Mouse (Mus musculus): ENCODE measurements around the gene Inmt. TPM values are rescaled to one million over a fixed set of nuclear protein-coding genes. Genes with fewer than 3 reads are reported as not detected.

Inmt gene
- polyA plus RNA-seq, 1 experiment from 2014 or later: 0.24 TPM

GRCm38 (mm10) chr6:55163046-55163584 is 11.7 kb downstream of the Inmt start:
- H3K9me3 ChIP-seq: no peaks in the 10 kb centered on the region
- H3K9ac ChIP-seq: no peak overlapping the region
- H3K27ac ChIP-seq: no peak overlapping the region
- H3K4me3 ChIP-seq: no peak overlapping the region
- H3K36me3 ChIP-seq: no peaks in the 10 kb centered on the region
- no peaks in the 10 kb centered on the region for H3K27me3 ChIP-seq
- no peak for ATAC-seq (ENCODE audit: borderline replicate concordance, extremely low read depth, low FRiP score, low TSS enrichment)
- no peaks in the 10 kb centered on the region for H3K4me1 ChIP-seq
- WGBS: 79% methylated on average over 8 of the region's 8 CpGs
- no peak overlapping the region for H3K4me2 ChIP-seq

- Histone ChIP-seq H3K36me3 (no peaks in the 10 kb centered on the region), H3K27ac (no peak overlapping the region), H3K4me3 (no peak overlapping the region), H3K4me1 (no peaks in the 10 kb centered on the region), H3K9me3 (no peaks in the 10 kb centered on the region), H3K9ac (no peak overlapping the region), H3K27me3 (no peaks in the 10 kb centered on the region), H3K4me2 (no peak overlapping the region)
- ATAC-seq (ENCODE audit: borderline replicate concordance, extremely low read depth, low FRiP score, low TSS enrichment): no peak
- 52% methylated on average over 5 of the region's 5 CpGs for WGBS
Observed at GRCm38 (mm10) chr6:55161311-55161761, 13.5 kb downstream of the Inmt start.

- Histone ChIP-seq H3K4me1 (no peaks in the 10 kb centered on the region), H3K27ac (no peak overlapping the region), H3K27me3 (no peaks in the 10 kb centered on the region), H3K36me3 (no peaks in the 10 kb centered on the region), H3K4me3 (no peak overlapping the region), H3K9me3 (no peaks in the 10 kb centered on the region), H3K4me2 (no peak overlapping the region), H3K9ac (no peak overlapping the region)
- 55% methylated on average over 1 of the region's 1 CpGs for WGBS
- no peak for ATAC-seq (ENCODE audit: borderline replicate concordance, extremely low read depth, low FRiP score, low TSS enrichment)
Observed at GRCm38 (mm10) chr6:55159256-55159655, 15.6 kb downstream of the Inmt start.

GRCm38 (mm10) chr6:55152226-55152625 is 22.6 kb downstream of the Inmt start:
- ATAC-seq (ENCODE audit: borderline replicate concordance, extremely low read depth, low FRiP score, low TSS enrichment): no peak
- H3K27ac ChIP-seq: no peak overlapping the region
- H3K27me3 ChIP-seq: no peaks in the 10 kb centered on the region
- no peaks in the 10 kb centered on the region for H3K9me3 ChIP-seq
- no peaks in the 10 kb centered on the region for H3K4me1 ChIP-seq
- H3K4me3 ChIP-seq: no peak overlapping the region
- H3K9ac ChIP-seq: no peak overlapping the region
- H3K36me3 ChIP-seq: no peaks in the 10 kb centered on the region
- H3K4me2 ChIP-seq: no peak overlapping the region
- WGBS: 91% methylated on average over 3 of the region's 3 CpGs

DNA sequence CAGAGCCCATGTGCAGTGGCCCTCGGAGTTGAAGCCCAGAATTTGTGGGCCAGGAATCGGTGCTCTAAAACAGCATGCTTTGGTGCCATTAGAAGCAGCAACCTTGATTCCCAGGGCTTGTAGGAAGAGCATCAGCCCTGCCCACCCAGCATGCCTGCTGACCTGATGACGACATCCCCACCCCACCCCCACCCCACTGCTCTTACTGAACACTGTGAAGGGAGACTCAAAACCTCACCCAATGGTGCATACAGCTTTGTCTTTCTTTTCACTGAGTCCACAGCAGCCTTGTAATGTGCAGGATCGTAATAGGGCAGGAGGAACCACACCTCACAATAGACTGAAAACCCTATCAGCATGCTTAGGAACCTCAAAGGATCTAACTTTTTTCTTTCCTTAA is 28.7 kb downstream of the Inmt start:
- H3K36me3 ChIP-seq: no peaks in the 10 kb centered on the region
- no peaks in the 10 kb centered on the region for H3K27me3 ChIP-seq
- no peak overlapping the region for H3K4me2 ChIP-seq
- no peaks in the 10 kb centered on the region for H3K9me3 ChIP-seq
- ATAC-seq (ENCODE audit: borderline replicate concordance, extremely low read depth, low FRiP score, low TSS enrichment): no peak
- H3K4me1 ChIP-seq: no peaks in the 10 kb centered on the region
- WGBS: 49% methylated on average over 4 of the region's 4 CpGs
- no peak overlapping the region for H3K27ac ChIP-seq
- H3K4me3 ChIP-seq: no peak overlapping the region
- H3K9ac ChIP-seq: no peak overlapping the region

DNA sequence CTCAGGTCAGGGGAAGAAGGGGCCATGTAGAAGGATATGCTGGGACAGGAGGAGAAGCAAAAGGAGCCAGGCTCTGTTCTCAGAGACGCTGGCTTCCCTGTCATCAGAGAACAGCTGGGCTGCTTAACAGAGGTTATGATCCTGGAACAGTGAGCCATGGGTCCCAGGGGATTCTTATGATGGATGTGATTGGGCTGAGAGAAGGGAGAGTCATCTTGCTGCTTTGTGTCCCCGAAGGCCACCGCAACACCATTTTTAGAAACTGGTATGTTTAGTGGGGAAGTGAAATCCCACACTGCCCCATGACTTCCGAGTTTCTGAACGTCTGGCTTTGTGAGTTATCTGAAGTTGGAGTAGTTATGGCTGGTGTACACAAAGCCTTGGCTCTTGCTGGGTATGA is 29.6 kb downstream of the Inmt start:
- H3K27ac ChIP-seq: no peak overlapping the region
- H3K9me3 ChIP-seq: no peaks in the 10 kb centered on the region
- ATAC-seq (ENCODE audit: borderline replicate concordance, extremely low read depth, low FRiP score, low TSS enrichment): no peak
- WGBS: 73% methylated on average over 5 of the region's 5 CpGs
- no peaks in the 10 kb centered on the region for H3K27me3 ChIP-seq
- no peaks in the 10 kb centered on the region for H3K4me1 ChIP-seq
- H3K4me3 ChIP-seq: no peak overlapping the region
- no peak overlapping the region for H3K9ac ChIP-seq
- H3K4me2 ChIP-seq: no peak overlapping the region
- H3K36me3 ChIP-seq: no peaks in the 10 kb centered on the region

DNA sequence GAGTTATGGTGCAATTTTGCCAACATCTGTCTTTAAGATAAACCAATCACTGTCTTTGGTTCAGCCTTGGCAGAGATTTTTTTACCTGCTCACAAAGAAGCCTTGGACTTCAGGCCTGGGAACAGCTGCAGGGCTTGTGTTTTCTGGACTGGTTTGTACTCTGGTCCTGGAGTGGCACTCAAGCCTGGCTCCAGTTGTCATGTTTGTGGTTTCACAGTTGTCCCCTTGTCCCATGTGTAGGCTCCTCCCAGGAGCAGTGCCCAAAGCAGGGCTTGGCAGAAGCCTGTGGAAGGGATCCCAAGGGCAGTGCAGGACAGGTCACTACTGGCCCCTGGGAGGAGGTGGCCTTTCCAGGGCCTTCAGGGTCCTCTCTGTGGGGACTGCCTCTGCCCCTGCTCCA is 36.5 kb downstream of the Inmt start:
- H3K4me1 ChIP-seq: peaks cover 5% of the 10 kb centered on the region; the same call in 1 of the 2 replicates
- no peaks in the 10 kb centered on the region for H3K27me3 ChIP-seq
- no peak overlapping the region for H3K27ac ChIP-seq
- no peak overlapping the region for H3K4me2 ChIP-seq
- H3K4me3 ChIP-seq: no peak overlapping the region
- ATAC-seq (ENCODE audit: borderline replicate concordance, extremely low read depth, low FRiP score, low TSS enrichment): no peak
- no peaks in the 10 kb centered on the region for H3K36me3 ChIP-seq
- H3K9me3 ChIP-seq: no peaks in the 10 kb centered on the region
- no peak overlapping the region for H3K9ac ChIP-seq

DNA sequence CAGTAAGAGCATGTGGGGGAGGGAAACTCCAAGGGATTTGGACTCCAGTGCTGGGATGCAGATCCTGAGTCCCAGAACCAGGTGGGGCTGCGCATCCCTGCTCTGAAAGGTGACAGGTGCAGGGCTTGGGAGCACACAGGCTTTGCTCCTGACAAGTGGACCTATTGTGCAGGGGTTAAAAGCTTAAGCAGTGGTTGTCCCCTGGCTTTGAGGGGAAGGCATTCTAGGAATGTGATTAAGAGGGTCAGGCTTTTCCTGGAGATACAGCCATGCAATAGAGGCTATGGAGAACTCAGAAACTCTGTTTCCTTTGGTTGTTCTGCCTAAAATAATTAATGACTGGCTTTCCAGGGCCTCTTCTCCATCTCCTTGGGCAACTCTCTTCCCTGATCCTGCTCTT is 41.4 kb downstream of the Inmt start:
- Histone ChIP-seq H3K4me2 (no peak overlapping the region), H3K4me3 (no peak overlapping the region), H3K9ac (no peak overlapping the region), H3K9me3 (no peaks in the 10 kb centered on the region), H3K27ac (peak overlapping the region; percentile 49), H3K27me3 (no peaks in the 10 kb centered on the region), H3K36me3 (no peaks in the 10 kb centered on the region), H3K4me1 (peaks cover 11% of the 10 kb centered on the region; the same call in 1 of the 2 replicates)
- 59% methylated on average over 1 of the region's 1 CpGs for WGBS
- peak; percentile 27; the same call in 1 of the 2 replicates for ATAC-seq (ENCODE audit: borderline replicate concordance, extremely low read depth, low FRiP score, low TSS enrichment)

GRCm38 (mm10) chr6:55132794-55133193 is 42.0 kb downstream of the Inmt start, which contains the start of gene Crhr2:
TSS of gene Crhr2 (minus strand) at chr6:55133016.
- H3K9ac ChIP-seq: no peak within 1 kb of the TSS
- 61% methylated on average over 10 of the region's 10 CpGs for WGBS
- H3K4me2 ChIP-seq: no peak within 1 kb of the TSS

DNA sequence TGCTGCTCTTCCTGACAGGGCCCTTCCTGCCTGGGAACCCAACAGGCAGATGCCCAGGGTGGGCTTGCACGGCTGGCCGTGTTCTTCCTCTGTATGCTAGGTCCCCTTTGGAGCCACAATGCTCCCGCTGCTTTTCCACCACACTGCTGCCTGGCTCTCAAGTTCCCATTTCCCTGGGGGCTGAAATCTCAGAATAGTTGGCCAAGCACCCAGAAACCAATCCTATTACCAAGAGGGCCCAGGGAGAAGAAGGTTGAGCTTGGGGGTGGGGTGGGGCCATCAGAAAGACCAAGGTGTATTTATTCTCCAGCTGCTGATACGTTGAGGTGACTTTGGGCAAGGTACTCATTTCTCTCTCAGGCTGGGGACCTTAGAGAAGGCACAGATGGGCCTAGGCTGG is 43.5 kb downstream of the Inmt start:
- H3K27me3 ChIP-seq: no peaks in the 10 kb centered on the region
- no peaks in the 10 kb centered on the region for H3K9me3 ChIP-seq
- no peak for ATAC-seq (ENCODE audit: borderline replicate concordance, extremely low read depth, low FRiP score, low TSS enrichment)
- WGBS: 73% methylated on average over 4 of the region's 4 CpGs
- no peak overlapping the region for H3K4me3 ChIP-seq
- 0 out of 2 replicates have a peak overlapping the region, but pooled peaks have one; percentile 26 for H3K27ac ChIP-seq
- H3K4me2 ChIP-seq: no peak overlapping the region
- H3K4me1 ChIP-seq: peaks cover 11% of the 10 kb centered on the region; the same call in 1 of the 2 replicates
- H3K36me3 ChIP-seq: no peaks in the 10 kb centered on the region
- no peak overlapping the region for H3K9ac ChIP-seq

More at GRCm38 (mm10) chr6:55132794-55133193, 42.0 kb downstream of the Inmt start, which contains the start of gene Crhr2:
- H3K9me3 ChIP-seq: no peaks in the 10 kb centered on the region
- H3K27me3 ChIP-seq: no peaks in the 10 kb centered on the region
- ATAC-seq (ENCODE audit: borderline replicate concordance, extremely low read depth, low FRiP score, low TSS enrichment): no peak
- peak within 1 kb of the TSS; percentile 49 for H3K27ac ChIP-seq
- no peak within 1 kb of the TSS for H3K4me3 ChIP-seq
- H3K36me3 ChIP-seq: no peaks in the 10 kb centered on the region
- peaks cover 11% of the 10 kb centered on the region; the same call in 1 of the 2 replicates for H3K4me1 ChIP-seq

GRCm38 (mm10) chr6:55130631-55131030 is 44.2 kb downstream of the Inmt start:
- Histone ChIP-seq H3K9me3 (no peaks in the 10 kb centered on the region), H3K4me1 (peaks cover 11% of the 10 kb centered on the region; the same call in 1 of the 2 replicates), H3K4me3 (no peak overlapping the region), H3K9ac (no peak overlapping the region), H3K27ac (peak overlapping the region; percentile 26; the same call in 1 of the 2 replicates), H3K36me3 (no peaks in the 10 kb centered on the region), H3K4me2 (no peak overlapping the region), H3K27me3 (no peaks in the 10 kb centered on the region)
- no peak for ATAC-seq (ENCODE audit: borderline replicate concordance, extremely low read depth, low FRiP score, low TSS enrichment)
- 16% methylated on average over 6 of the region's 6 CpGs for WGBS

DNA sequence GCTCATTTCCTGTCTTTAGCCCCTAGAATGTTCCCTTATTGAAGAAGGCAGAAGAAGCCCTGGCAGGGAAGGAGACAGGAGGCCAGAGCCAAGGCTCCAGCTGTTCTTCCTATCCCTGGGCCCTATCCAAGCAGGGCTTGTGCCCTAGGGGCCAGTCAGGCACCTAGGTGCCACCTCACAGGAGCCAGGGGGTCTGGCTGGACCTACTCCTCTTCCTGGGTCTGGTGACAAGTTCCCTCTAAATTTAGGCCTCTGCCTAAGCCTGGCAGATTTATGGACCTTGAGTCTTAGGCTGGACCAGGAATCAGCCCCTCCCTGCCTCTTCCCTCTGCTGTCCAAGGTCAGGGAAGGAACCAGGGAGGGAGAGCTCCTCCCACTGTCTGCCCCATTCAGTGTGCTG is 46.5 kb downstream of the Inmt start:
- no peak for ATAC-seq (ENCODE audit: borderline replicate concordance, extremely low read depth, low FRiP score, low TSS enrichment)
- no peaks in the 10 kb centered on the region for H3K27me3 ChIP-seq
- no peak overlapping the region for H3K4me2 ChIP-seq
- H3K4me1 ChIP-seq: peaks cover 6% of the 10 kb centered on the region; the same call in 1 of the 2 replicates
- H3K9ac ChIP-seq: no peak overlapping the region
- H3K36me3 ChIP-seq: no peaks in the 10 kb centered on the region
- no peak overlapping the region for H3K27ac ChIP-seq
- H3K9me3 ChIP-seq: no peaks in the 10 kb centered on the region
- no peak overlapping the region for H3K4me3 ChIP-seq

All from lung, embryonic 15.5 days (tissue).